Comparison of ENCODE assay signal across 8 mouse cellular contexts in genomic region chr11:3535406-3535986, GRCm38 (mm10). TPM values are rescaled to one million over a fixed set of nuclear protein-coding genes. Genes with fewer than 3 reads are reported as not detected.
DNase-seq lines count a peak whose midpoint lies in the region; ATAC-seq and TF ChIP-seq lines count a peak whose summit lies in the region.

No protein-coding gene starts in this region.

- peak; percentile 98 for DNase-seq in gastrocnemius, adult 2 months
- DNase-seq in hindbrain, postnatal 0 days (ENCODE audit: low spot score), result peak; percentile 94
- peak; percentile 90 to 94 for DNase-seq in left cerebral cortex, adult 2 months (ENCODE audit: extremely low spot score in 1 of 2, low spot score in 2 of 2)
- DNase-seq in retina, postnatal 7 days (ENCODE audit: low read depth, low spot score), result peak; percentile 87
- peak; percentile 91 to 93 for DNase-seq in urinary bladder, adult 18-20 months (ENCODE audit: low spot score in 2 of 2)

- H3K27ac ChIP-seq in gastrocnemius, adult 2 months, result peak overlapping the region; percentile 93
- H3K27ac ChIP-seq in hindbrain, postnatal 0 days, result peak overlapping the region; percentile 69
- H3K27ac ChIP-seq in left cerebral cortex, adult 2 months, result peak overlapping the region; percentile 79
- no peak overlapping the region for H3K27ac ChIP-seq in macrophage

- no peaks in the 10 kb centered on the region for H3K9me3 ChIP-seq in hindbrain, postnatal 0 days (ENCODE audit: low read length)

- peaks cover 3% of the 10 kb centered on the region; the same call in 1 of the 2 replicates for H3K4me1 ChIP-seq in hindbrain, postnatal 0 days (ENCODE audit: insufficient read depth, low read length)

- no peak; the same call in 1 of the 2 replicates for TF ChIP-seq CTCF in gastrocnemius, adult 2 months (IDR thresholded peaks at IDR 0.05)
- peak; percentile 93 for TF ChIP-seq CTCF in hindbrain, postnatal 0 days (IDR thresholded peaks at IDR 0.05; ENCODE audit: low read depth)
- TF ChIP-seq CTCF in left cerebral cortex, adult 2 months (IDR thresholded peaks at IDR 0.05), result peak; percentile 95

- H3K79me2 ChIP-seq in macrophage (ENCODE audit: inconsistent target), result no peaks in the 10 kb centered on the region

- under 1% methylated on average over 36 of the region's 36 CpGs for WGBS in hindbrain, postnatal 0 days
- 2% methylated on average over 36 of the region's 36 CpGs for WGBS in macrophage (ENCODE audit: missing documents)

- H3K36me3 ChIP-seq in hindbrain, postnatal 0 days (ENCODE audit: insufficient read depth, low read length), result no peaks in the 10 kb centered on the region
- H3K36me3 ChIP-seq in macrophage (ENCODE audit: inconsistent target), result no peaks in the 10 kb centered on the region

- H3K4me2 ChIP-seq in hindbrain, postnatal 0 days (ENCODE audit: low read depth, low read length), result peak overlapping the region; percentile 97

- peak overlapping the region; percentile 62 for H3K9ac ChIP-seq in hindbrain, postnatal 0 days (replicated peaks; ENCODE audit: low read length)

- H3K27me3 ChIP-seq in hindbrain, postnatal 0 days (ENCODE audit: insufficient read depth, low read length), result no peaks in the 10 kb centered on the region

- intact Hi-C loops in gastrocnemius, adult 2 months (cut with DNase I), result loop anchor here (1.0 to 5.0 kb wide), 4 partner anchors 37 to 251 kb away; partner anchors contain the start of gene Morc2a
- intact Hi-C loops in left cerebral cortex, adult 2 months (cut with DNase I), result loop anchor here (1.0 to 5.0 kb wide), 6 partner anchors 67 to 387 kb away; partner anchors contain the start of gene Morc2a

- peak overlapping the region; percentile 71 for H3K4me3 ChIP-seq in gastrocnemius, adult 2 months
- peak overlapping the region; percentile 54 for H3K4me3 ChIP-seq in hindbrain, postnatal 0 days (ENCODE audit: low read length)
- peak overlapping the region; percentile 58 for H3K4me3 ChIP-seq in left cerebral cortex, adult 2 months
- H3K4me3 ChIP-seq in macrophage (ENCODE audit: inconsistent target), result peak overlapping the region; percentile 20; the same call in 1 of the 2 replicates

- ATAC-seq in activated CD4-positive, CD25-positive, alpha-beta regulatory T cell, adult 4 months, result peak; percentile 81
- ATAC-seq in common myeloid progenitor, adult 5-6 weeks (replicated peaks; ENCODE audit: low read depth, poor library complexity, severe bottlenecking), result peak; percentile 76
- peak; percentile 83 for ATAC-seq in hindbrain, postnatal 0 days

RNA-seq across cellular contexts. Expression of gene Smtn, which starts 4.9 kb away (rescaled TPM):
- polyA plus RNA-seq in activated CD4-positive, CD25-positive, alpha-beta regulatory T cell, adult 4 months (2017; shearing (Covaris generic)), result 1 to 10 TPM; 1.7 to 3.4 TPM
- 5.2 and 6.9 TPM in 2 replicates for total RNA-seq in common myeloid progenitor, adult 5-6 weeks (2017)
- 100 to 1,000 TPM in 1 of 2 experiments, 10 to 100 TPM in 1; 70.3 to 119 TPM for total RNA-seq in gastrocnemius, adult 2 months (2021)
- 7.7 and 10.0 TPM in 2 replicates for total RNA-seq in hindbrain, postnatal 0 days (2014; rRNA removed)
- polyA plus RNA-seq in hindbrain, postnatal 0 days (2015; fragmentation: Nextera tagmentation; extraction: Ambion mirVana), result 10.7 and 12.8 TPM in 2 replicates
- 10 to 100 TPM in 1 of 2 experiments, 1 to 10 TPM in 1; 9.6 to 12.2 TPM for total RNA-seq in left cerebral cortex, adult 2 months (2021)
- total RNA-seq in macrophage (2018; cell fraction: chromatin; rRNA removed), result 10 to 100 TPM in 1 of 26 experiments, 1 to 10 TPM in 21, under 1 TPM in 3, not detected in 1; 0.51 to 11.1 (median 3.9) TPM
- total RNA-seq in macrophage (2018; cell fraction: cytosol; rRNA removed), result 1 to 10 TPM in 15 of 26 experiments, under 1 TPM in 11; 0.48 to 2.0 (median 1.0) TPM
- total RNA-seq in macrophage (2018; cell fraction: nucleus; rRNA removed), result 1 to 10 TPM in 16 of 26 experiments, under 1 TPM in 10; 0.34 to 3.9 (median 1.6) TPM
- 0.61 to 1.7 TPM (median 1.2 TPM) in 3 replicates for polyA plus RNA-seq in macrophage (2018)

RNA-seq across cellular contexts. Expression of gene Selenom, which starts 21.0 kb away (rescaled TPM):
- polyA plus RNA-seq in activated CD4-positive, CD25-positive, alpha-beta regulatory T cell, adult 4 months (2017; shearing (Covaris generic)), result 1 to 10 TPM; 5.2 to 8.0 TPM
- 3.2 and 3.7 TPM in 2 replicates for total RNA-seq in common myeloid progenitor, adult 5-6 weeks (2017)
- total RNA-seq in gastrocnemius, adult 2 months (2021), result 10 to 100 TPM; 11.6 to 17.5 TPM
- 321 and 384 TPM in 2 replicates for total RNA-seq in hindbrain, postnatal 0 days (2014; rRNA removed)
- polyA plus RNA-seq in hindbrain, postnatal 0 days (2015; fragmentation: Nextera tagmentation; extraction: Ambion mirVana), result 359 and 389 TPM in 2 replicates
- total RNA-seq in left cerebral cortex, adult 2 months (2021), result 100 to 1,000 TPM; 135 to 138 TPM
- 10 to 100 TPM in 3 of 26 experiments, 1 to 10 TPM in 22, under 1 TPM in 1; 0.66 to 34.8 (median 4.2) TPM for total RNA-seq in macrophage (2018; cell fraction: chromatin; rRNA removed)
- 10 to 100 TPM; 25.2 to 44.2 (median 33.8) TPM for total RNA-seq in macrophage (2018; cell fraction: cytosol; rRNA removed)
- total RNA-seq in macrophage (2018; cell fraction: nucleus; rRNA removed), result 10 to 100 TPM in 8 of 26 experiments, 1 to 10 TPM in 18; 3.2 to 17.6 (median 8.4) TPM
- 28.1 to 36.0 TPM (median 29.1 TPM) in 3 replicates for polyA plus RNA-seq in macrophage (2018)

RNA-seq across cellular contexts. Expression of gene Inpp5j, which starts 30.9 kb away (rescaled TPM):
- not detected for polyA plus RNA-seq in activated CD4-positive, CD25-positive, alpha-beta regulatory T cell, adult 4 months (2017; shearing (Covaris generic))
- not detected in 2 replicates for total RNA-seq in common myeloid progenitor, adult 5-6 weeks (2017)
- total RNA-seq in gastrocnemius, adult 2 months (2021), result 1 to 10 TPM; 2.3 to 5.7 TPM
- 9.4 and 11.7 TPM in 2 replicates for total RNA-seq in hindbrain, postnatal 0 days (2014; rRNA removed)
- polyA plus RNA-seq in hindbrain, postnatal 0 days (2015; fragmentation: Nextera tagmentation; extraction: Ambion mirVana), result 14.6 and 15.3 TPM in 2 replicates
- 10 to 100 TPM; 54.0 to 57.8 TPM for total RNA-seq in left cerebral cortex, adult 2 months (2021)
- total RNA-seq in macrophage (2018; cell fraction: chromatin; rRNA removed), result 10 to 100 TPM in 13 of 26 experiments, 1 to 10 TPM in 11, under 1 TPM in 2; 0.29 to 17.0 (median 9.9) TPM
- total RNA-seq in macrophage (2018; cell fraction: cytosol; rRNA removed), result 1 to 10 TPM; 2.2 to 5.5 (median 4.2) TPM
- 10 to 100 TPM in 7 of 26 experiments, 1 to 10 TPM in 18, under 1 TPM in 1; 0.89 to 13.8 (median 7.2) TPM for total RNA-seq in macrophage (2018; cell fraction: nucleus; rRNA removed)
- 2.0 to 6.6 TPM (median 3.0 TPM) in 3 replicates for polyA plus RNA-seq in macrophage (2018)

RNA-seq across cellular contexts. Expression of gene Pla2g3, which starts 47.4 kb away (rescaled TPM):
- under 1 TPM; 0.22 to 0.42 TPM for polyA plus RNA-seq in activated CD4-positive, CD25-positive, alpha-beta regulatory T cell, adult 4 months (2017; shearing (Covaris generic))
- not detected in 2 replicates for total RNA-seq in common myeloid progenitor, adult 5-6 weeks (2017)
- not detected for total RNA-seq in gastrocnemius, adult 2 months (2021)
- total RNA-seq in hindbrain, postnatal 0 days (2014; rRNA removed), result 30.4 and 34.8 TPM in 2 replicates
- polyA plus RNA-seq in hindbrain, postnatal 0 days (2015; fragmentation: Nextera tagmentation; extraction: Ambion mirVana), result 18.5 and 21.2 TPM in 2 replicates
- total RNA-seq in left cerebral cortex, adult 2 months (2021), result 1 to 10 TPM; 3.8 to 4.1 TPM
- 1 to 10 TPM in 1 of 26 experiments, under 1 TPM in 23, not detected in 2; 0.22 to 1.2 (median 0.48) TPM for total RNA-seq in macrophage (2018; cell fraction: chromatin; rRNA removed)
- under 1 TPM in 4 of 26 experiments, not detected in 22; 0.06 to 0.07 (median 0.07) TPM for total RNA-seq in macrophage (2018; cell fraction: cytosol; rRNA removed)
- under 1 TPM in 17 of 26 experiments, not detected in 9; 0.17 to 0.71 (median 0.39) TPM for total RNA-seq in macrophage (2018; cell fraction: nucleus; rRNA removed)
- not detected in 3 replicates for polyA plus RNA-seq in macrophage (2018)

Comparison
In these comparisons a context has a peak if more than half of its experiments do, and no peak if none do; other contexts are left out.
1. H3K4me3 ChIP-seq: peak in every context shown above with its lines; median percentile 71 in gastrocnemius, adult 2 months; 58 in left cerebral cortex, adult 2 months; 54 in hindbrain, postnatal 0 days; 20 in macrophage.
2. RNA of gene Selenom, which starts 21.0 kb away (total RNA-seq): 321 to 384 TPM in hindbrain, postnatal 0 days and 135 to 138 TPM in left cerebral cortex, adult 2 months; 11.6 to 17.5 TPM in gastrocnemius, adult 2 months and 3.2 to 3.7 TPM in common myeloid progenitor, adult 5-6 weeks; every median in the first group is over 4 times any median in the second.
3. Peak in every context shown above with its lines, with median percentiles within 50 percentile points of each other: ATAC-seq and DNase-seq.